26 mouse cellular contexts compared by ENCODE assay signal in the genomic region with DNA sequence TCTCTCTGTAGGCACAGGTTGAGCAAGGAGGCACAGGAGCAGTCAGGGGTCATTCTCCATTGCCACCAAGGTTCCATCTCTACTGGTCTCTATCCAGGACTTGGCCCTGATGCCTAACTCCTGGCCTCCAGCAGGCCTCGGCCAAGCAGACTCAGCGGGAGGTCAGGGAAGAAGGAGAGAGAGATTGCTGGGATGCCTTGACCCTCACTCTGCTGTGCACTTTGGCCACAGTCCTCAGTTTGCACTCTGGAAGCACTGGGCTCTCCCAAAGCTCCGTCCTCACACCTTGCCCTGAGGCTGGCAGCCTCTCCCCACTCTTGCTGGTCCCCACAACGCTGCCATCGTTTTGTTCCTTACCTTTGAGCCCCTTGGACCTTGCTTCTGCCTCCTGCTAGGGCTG.
DNase-seq lines count a peak whose midpoint lies in the region; ATAC-seq and TF ChIP-seq lines count a peak whose summit lies in the region.
"Had no signal": no experiment of that assay in that cellular context is flagged by ENCODE, and none has a peak within 500 bp of the region (broad histone marks: within the 10 kb centered on the region; RNA-seq: fewer than 3 reads in every experiment).

No protein-coding gene starts in this region.

- no peak for TF ChIP-seq POLR2A in kidney, adult 2 months (IDR thresholded peaks at IDR 0.05; ENCODE audit: low read depth, low read length)

- H3K4me2 ChIP-seq in forebrain, embryonic 12.5 days = no peak overlapping the region
- H3K4me2 ChIP-seq in kidney, embryonic 15.5 days = no peak overlapping the region
- H3K4me2 ChIP-seq: forebrain, embryonic 15.5 days; heart, embryonic 12.5 days; heart, embryonic 15.5 days; hindbrain, embryonic 13.5 days had no signal

- 80% methylated on average over 5 of the region's 5 CpGs for WGBS in forebrain, embryonic 10.5 days
- WGBS in forebrain, embryonic 12.5 days = 82% methylated on average over 5 of the region's 5 CpGs
- 61% methylated on average over 5 of the region's 5 CpGs for WGBS in kidney, adult 2 months
- WGBS in kidney, embryonic 15.5 days = 81% methylated on average over 5 of the region's 5 CpGs

- 0 out of 2 replicates have a peak overlapping the region, but pooled peaks have one; percentile 48 for H3K27ac ChIP-seq in forebrain, embryonic 10.5 days
- H3K27ac ChIP-seq in forebrain, embryonic 12.5 days = no peak overlapping the region
- no peak overlapping the region for H3K27ac ChIP-seq in kidney, adult 2 months (ENCODE audit: insufficient read depth, low read depth, low read length)
- H3K27ac ChIP-seq in kidney, embryonic 15.5 days = no peak overlapping the region
- H3K27ac ChIP-seq: forebrain, embryonic 15.5 days; heart, embryonic 15.5 days; hindbrain, embryonic 10.5 days; hindbrain, embryonic 13.5 days had no signal

- H3K36me3 ChIP-seq in forebrain, embryonic 10.5 days (replicated peaks) = no peaks in the 10 kb centered on the region
- H3K36me3 ChIP-seq in forebrain, embryonic 12.5 days (replicated peaks) = no peaks in the 10 kb centered on the region
- H3K36me3 ChIP-seq in kidney, adult 2 months (ENCODE audit: control insufficient read depth, insufficient read depth, low read length) = no peaks in the 10 kb centered on the region
- H3K36me3 ChIP-seq in kidney, embryonic 15.5 days = no peaks in the 10 kb centered on the region
- H3K36me3 ChIP-seq: forebrain, embryonic 15.5 days; G1E; heart, embryonic 12.5 days; heart, embryonic 15.5 days; hindbrain, embryonic 10.5 days; hindbrain, embryonic 13.5 days had no signal

- H3K9me3 ChIP-seq in forebrain, embryonic 10.5 days = no peaks in the 10 kb centered on the region
- no peaks in the 10 kb centered on the region for H3K9me3 ChIP-seq in forebrain, embryonic 12.5 days
- H3K9me3 ChIP-seq in kidney, embryonic 15.5 days (replicated peaks) = no peaks in the 10 kb centered on the region
- H3K9me3 ChIP-seq: forebrain, embryonic 15.5 days; heart, embryonic 12.5 days; heart, embryonic 15.5 days; hindbrain, embryonic 10.5 days; hindbrain, embryonic 13.5 days had no signal

- ATAC-seq in forebrain, embryonic 12.5 days (ENCODE audit: low FRiP score) = no peak
- no peak for ATAC-seq in kidney, embryonic 15.5 days (replicated peaks; ENCODE audit: low FRiP score)
- ATAC-seq: forebrain, embryonic 15.5 days; hindbrain, embryonic 16.5 days; Patski had no signal

- no peak for DNase-seq in forebrain, embryonic 10.5 days (ENCODE audit: extremely low spot score, low spot score)
- peak; percentile 83 for DNase-seq in kidney, adult 2 months
- DNase-seq in kidney, postnatal 25 days = peak; percentile 52 to 79
- DNase-seq in kidney, postnatal 4 days = no peak
- peak; percentile 67 to 69 for DNase-seq in kidney, postnatal 36 days
- no peak for DNase-seq in thymus, postnatal 36 days
- DNase-seq: adrenal gland, postnatal 10 days; B cell, adult 2 months; cerebellum, adult 11-12 months; cerebellum, adult 8-10 months; cerebellum, postnatal 36 days; embryo, embryonic 11 days; gastrocnemius, postnatal 25 days; heart, adult 18-20 months; heart, postnatal 10 days; heart, postnatal 36 days had no signal

- no peak for TF ChIP-seq CTCF in kidney, adult 2 months (conservative IDR thresholded peaks at IDR 0.05; ENCODE audit: insufficient read depth, insufficient read length, low read depth, low read length)

- H3K9ac ChIP-seq in forebrain, embryonic 12.5 days = no peak overlapping the region
- no peak overlapping the region for H3K9ac ChIP-seq in kidney, embryonic 15.5 days
- H3K9ac ChIP-seq: forebrain, embryonic 15.5 days; heart, embryonic 12.5 days; heart, embryonic 15.5 days; hindbrain, embryonic 13.5 days had no signal

- H3K4me3 ChIP-seq in forebrain, embryonic 10.5 days = no peak overlapping the region
- no peak overlapping the region for H3K4me3 ChIP-seq in forebrain, embryonic 12.5 days (replicated peaks)
- no peak overlapping the region for H3K4me3 ChIP-seq in kidney, adult 2 months (ENCODE audit: insufficient read depth, low read depth, low read length)
- no peak overlapping the region for H3K4me3 ChIP-seq in kidney, embryonic 15.5 days (replicated peaks)
- H3K4me3 ChIP-seq: forebrain, embryonic 15.5 days; heart, embryonic 12.5 days; heart, embryonic 15.5 days; hindbrain, embryonic 10.5 days; hindbrain, embryonic 13.5 days had no signal

- H3K4me1 ChIP-seq in forebrain, embryonic 10.5 days = peaks cover 17% of the 10 kb centered on the region
- no peaks in the 10 kb centered on the region for H3K4me1 ChIP-seq in forebrain, embryonic 12.5 days
- 0 out of 2 replicates have a peak, but pooled peaks cover 3% of the 10 kb centered on the region for H3K4me1 ChIP-seq in kidney, adult 2 months (ENCODE audit: control insufficient read depth, insufficient read depth, low read length)
- peaks cover 14% of the 10 kb centered on the region for H3K4me1 ChIP-seq in kidney, embryonic 15.5 days

- H3K27me3 ChIP-seq in forebrain, embryonic 10.5 days (ENCODE audit: poor library complexity, severe bottlenecking) = no peaks in the 10 kb centered on the region
- no peaks in the 10 kb centered on the region for H3K27me3 ChIP-seq in forebrain, embryonic 12.5 days
- no peaks in the 10 kb centered on the region for H3K27me3 ChIP-seq in kidney, adult 2 months (replicated peaks; ENCODE audit: control insufficient read depth, insufficient read depth, low read length)
- H3K27me3 ChIP-seq in kidney, embryonic 15.5 days = no peaks in the 10 kb centered on the region
- H3K27me3 ChIP-seq: heart, embryonic 12.5 days; heart, embryonic 15.5 days; Patski had no signal

Comparison
In these comparisons a context has a peak if more than half of its experiments do, and no peak if none do; other contexts are left out.
1. DNase-seq: peak in kidney, adult 2 months (single experiment), kidney, postnatal 25 days (2 of 2) and kidney, postnatal 36 days (2 of 2); none in forebrain, embryonic 10.5 days (single experiment), kidney, postnatal 4 days (0 of 2) and thymus, postnatal 36 days (0 of 2).